Mouse (Mus musculus) intestine, embryonic 16.5 days (tissue): ENCODE results near the gene Fam120a. TPM values are rescaled to one million over a fixed set of nuclear protein-coding genes. Genes with fewer than 3 reads are reported as not detected.

Experiments
- ATAC-seq: fragments of 200-750 bp; cut with Nextera tagmentation; 2 replicates; pipeline ENCODE4 v1.8.0; 2017; ENCODE audit warnings: moderate TSS enrichment, moderate library complexity
- H3K27ac ChIP-seq: fragments of 300-500 bp; sonication (generic); 2 replicates; pipeline ENCODE4 v1.5.1; 2014; ENCODE audit warnings: mild to moderate bottlenecking, low read length
- H3K27me3 ChIP-seq: fragments of 300-500 bp; sonication (generic); replicated peaks from 2 replicates; pipeline ENCODE4 v1.6.1; 2014; ENCODE audit warnings: low read length, control low read depth, mixed read lengths; ENCODE audit not compliant: control insufficient read depth, insufficient read depth
- H3K36me3 ChIP-seq: fragments of 300-500 bp; sonication (generic); 2 replicates; pipeline ENCODE4 v1.6.1; 2014; ENCODE audit warnings: low read length, control low read depth; ENCODE audit not compliant: control insufficient read depth, insufficient read depth
- H3K4me1 ChIP-seq: fragments of 300-500 bp; sonication (generic); 2 replicates; pipeline ENCODE4 v1.6.1; 2014; ENCODE audit warnings: low read length, control low read depth, mixed read lengths; ENCODE audit not compliant: control insufficient read depth, insufficient read depth
- H3K4me2 ChIP-seq: fragments of 300-500 bp; sonication (generic); 2 replicates; pipeline ENCODE4 v1.6.1; 2014; ENCODE audit warnings: low read depth, low read length, control low read depth
- H3K4me3 ChIP-seq: fragments of 300-500 bp; sonication (generic); 2 replicates; pipeline ENCODE4 v1.5.1; 2014; ENCODE audit warnings: mild to moderate bottlenecking, low read length
- H3K9ac ChIP-seq: fragments of 300-500 bp; sonication (generic); 2 replicates; pipeline ENCODE4 v1.6.1; 2014; ENCODE audit warnings: low read depth, low read length
- H3K9me3 ChIP-seq: fragments of 300-500 bp; sonication (generic); 2 replicates; pipeline ENCODE4 v1.6.1; 2016; ENCODE audit warnings: low read length, control low read depth; ENCODE audit not compliant: control insufficient read depth
- WGBS: fragments of 180-500 bp; shearing (Covaris S2); extraction: QIAGEN DNeasy Blood & Tissue Kit; methylation state at CpG from one replicate; pipeline ENCODE4 v1.1.7; 2014; 5-methylcytosine and 5-hydroxymethylcytosine counted together
- polyA plus RNA-seq: library from polyadenylated mRNA; unstranded; fragments of >200 nt; fragmentation: Nextera tagmentation; extraction: Ambion mirVana; gene quantifications from 2 replicates; pipeline ENCODE4 v1.2.1, GENCODE M21; 2015

Fam120a gene
- 25.7 and 26.0 TPM in 2 replicates for polyA plus RNA-seq

DNA sequence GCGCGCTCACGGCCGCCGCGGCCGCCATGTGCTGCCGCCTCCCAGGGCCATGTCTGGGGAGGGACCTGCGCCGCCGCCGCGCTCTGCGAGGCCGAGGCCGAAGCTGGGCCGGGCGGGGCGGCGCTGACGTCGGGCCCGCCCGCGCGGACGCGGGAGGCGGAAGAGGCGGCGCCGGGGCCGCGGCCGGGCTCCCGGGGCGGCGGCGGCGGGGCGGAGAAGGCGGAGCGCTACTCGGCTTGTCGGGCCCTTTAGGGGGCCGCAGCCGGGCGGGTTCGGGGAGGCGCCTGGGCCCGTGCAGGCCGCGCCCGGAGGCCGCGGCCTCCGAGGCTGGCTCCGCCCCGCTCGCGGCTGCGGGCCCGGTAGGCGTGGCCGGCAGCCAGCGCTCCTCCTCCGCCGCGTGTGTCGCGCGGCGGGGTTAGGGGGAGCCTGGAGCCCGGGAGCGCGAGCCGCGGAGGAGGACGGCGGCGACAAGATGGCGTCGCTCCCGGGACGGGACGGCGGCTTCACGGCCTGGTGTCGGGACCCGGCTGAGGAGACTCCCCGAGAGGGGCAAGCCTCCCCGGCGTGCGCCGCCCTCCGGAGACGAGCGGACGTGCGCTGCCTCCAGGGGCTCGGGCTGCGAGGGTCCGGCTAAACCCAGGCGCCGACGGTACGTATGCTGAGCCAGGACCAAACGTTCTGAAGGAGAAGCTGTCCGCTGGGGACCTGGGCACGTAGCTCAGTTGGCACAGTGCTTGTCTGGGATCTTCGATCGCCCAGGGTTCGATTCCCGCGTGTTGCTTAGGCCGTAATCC is at the start of gene Fam120a:
TSS of gene Fam120a (minus strand) at position 62 of the 794 bp plus-strand sequence.
- H3K9ac ChIP-seq = peak within 1 kb of the TSS; percentile 100
- H3K36me3 ChIP-seq = no peaks in the 10 kb centered on the region
- no peaks in the 10 kb centered on the region for H3K9me3 ChIP-seq
- ATAC-seq = peak; percentile 91
- peak within 1 kb of the TSS; percentile 100 for H3K4me3 ChIP-seq
- H3K4me2 ChIP-seq = peak within 1 kb of the TSS; percentile 82
- peak within 1 kb of the TSS; percentile 99 for H3K27ac ChIP-seq
- H3K27me3 ChIP-seq = no peaks in the 10 kb centered on the region
- H3K4me1 ChIP-seq = peaks cover 29% of the 10 kb centered on the region
- under 1% methylated on average over 72 of the region's 116 CpGs for whole genome bisulfite sequencing

DNA sequence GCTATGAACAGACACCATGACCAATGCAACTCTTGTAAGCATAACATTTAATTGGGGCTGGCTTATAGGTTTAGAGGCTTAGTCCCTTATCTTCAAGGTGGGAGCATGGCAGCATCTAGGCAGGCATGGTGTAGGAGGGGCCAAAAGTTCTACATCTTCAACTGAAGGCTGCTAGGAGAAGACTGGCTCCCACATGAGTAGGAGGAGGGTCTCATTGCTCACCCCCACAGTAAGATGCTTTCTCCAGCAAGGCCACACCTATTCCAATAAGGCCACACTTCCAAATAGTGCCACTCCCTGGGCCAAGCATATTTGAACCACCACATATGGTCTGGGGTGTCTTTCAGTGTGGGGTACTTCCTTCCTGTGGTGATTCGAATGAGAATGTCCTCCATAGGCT is 49.6 kb upstream of the Fam120a start:
- H3K9me3 ChIP-seq = 0 out of 2 replicates have a peak, but pooled peaks cover 6% of the 10 kb centered on the region
- H3K27ac ChIP-seq = no peak overlapping the region
- whole genome bisulfite sequencing = 81% methylated on average over 1 of the region's 1 CpGs
- peaks cover 14% of the 10 kb centered on the region for H3K4me1 ChIP-seq
- no peak overlapping the region for H3K9ac ChIP-seq
- no peaks in the 10 kb centered on the region for H3K36me3 ChIP-seq
- no peak overlapping the region for H3K4me2 ChIP-seq
- H3K4me3 ChIP-seq = no peak overlapping the region
- no peaks in the 10 kb centered on the region for H3K27me3 ChIP-seq
- ATAC-seq = no peak

- Histone ChIP-seq H3K4me1 (peaks cover 14% of the 10 kb centered on the region), H3K36me3 (no peaks in the 10 kb centered on the region), H3K27ac (peak overlapping the region; percentile 59), H3K9me3 (0 out of 2 replicates have a peak, but pooled peaks cover 6% of the 10 kb centered on the region), H3K4me2 (peak overlapping the region; percentile 61), H3K4me3 (peak overlapping the region; percentile 27), H3K9ac (peak overlapping the region; percentile 51; the same call in 1 of the 2 replicates), H3K27me3 (no peaks in the 10 kb centered on the region)
- WGBS = 21% methylated on average over 16 of the region's 16 CpGs
- ATAC-seq = peak; percentile 71
Measured at GRCm38 (mm10) chr13:49016311-49016761, 48.5 kb upstream of the Fam120a start.

- peak overlapping the region; percentile 51; the same call in 1 of the 2 replicates for H3K9ac ChIP-seq
- 12% methylated on average over 30 of the region's 30 CpGs for WGBS
Measured at GRCm38 (mm10) chr13:49015366-49016306, 47.8 kb upstream of the Fam120a start.

DNA sequence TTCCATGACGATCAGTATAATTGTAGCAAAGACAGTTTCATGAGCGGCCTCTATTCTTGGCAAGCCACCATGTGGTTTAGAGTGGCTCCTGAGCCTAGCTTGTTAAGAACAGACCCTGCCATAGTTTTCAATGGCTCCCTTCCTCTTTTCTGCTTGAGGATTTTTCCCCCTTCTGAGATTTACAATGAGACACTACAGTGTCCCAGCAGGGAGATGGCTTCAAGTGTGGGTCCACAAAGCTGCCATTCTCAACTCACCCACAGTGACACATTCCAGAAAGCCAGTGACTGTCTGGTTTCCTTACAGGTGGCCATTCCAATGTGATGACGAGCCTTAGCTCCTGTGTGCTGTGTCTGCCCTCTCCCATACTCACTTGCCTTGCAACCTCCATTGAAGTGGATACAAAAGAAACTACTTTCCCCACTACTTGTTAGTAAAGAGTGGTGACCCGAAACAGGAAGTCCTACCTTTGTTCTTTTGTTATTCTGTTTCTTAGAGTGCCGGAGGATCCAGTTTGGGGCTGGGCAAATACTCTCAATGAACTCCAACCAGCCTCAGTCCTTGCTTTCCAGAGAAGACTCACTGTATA is 45.5 kb upstream of the Fam120a start:
- peaks cover 14% of the 10 kb centered on the region for H3K4me1 ChIP-seq
- no peaks in the 10 kb centered on the region for H3K36me3 ChIP-seq
- no peak overlapping the region for H3K27ac ChIP-seq
- H3K9me3 ChIP-seq = 0 out of 2 replicates have a peak, but pooled peaks cover 6% of the 10 kb centered on the region
- H3K4me2 ChIP-seq = no peak overlapping the region
- WGBS = 68% methylated on average over 5 of the region's 5 CpGs
- no peak overlapping the region for H3K4me3 ChIP-seq
- H3K9ac ChIP-seq = no peak overlapping the region
- no peaks in the 10 kb centered on the region for H3K27me3 ChIP-seq
- no peak for ATAC-seq

More at GRCm38 (mm10) chr13:49015366-49016306, 47.8 kb upstream of the Fam120a start:
- Histone ChIP-seq H3K4me3 (peak overlapping the region; percentile 27), H3K4me2 (peak overlapping the region; percentile 61), H3K9me3 (0 out of 2 replicates have a peak, but pooled peaks cover 6% of the 10 kb centered on the region), H3K4me1 (peaks cover 14% of the 10 kb centered on the region), H3K27me3 (no peaks in the 10 kb centered on the region), H3K27ac (peak overlapping the region; percentile 59), H3K36me3 (no peaks in the 10 kb centered on the region)
- peak; percentile 75 for ATAC-seq

GRCm38 (mm10) chr13:49001691-49002090 is 33.9 kb upstream of the Fam120a start:
- Histone ChIP-seq H3K4me1 (no peaks in the 10 kb centered on the region), H3K36me3 (no peaks in the 10 kb centered on the region), H3K27ac (no peak overlapping the region), H3K27me3 (no peaks in the 10 kb centered on the region), H3K9ac (no peak overlapping the region), H3K4me2 (no peak overlapping the region), H3K4me3 (no peak overlapping the region), H3K9me3 (no peaks in the 10 kb centered on the region)
- no peak for ATAC-seq
- 44% methylated on average over 3 of the region's 3 CpGs for WGBS

- no peaks in the 10 kb centered on the region for H3K27me3 ChIP-seq
- H3K4me3 ChIP-seq = no peak overlapping the region
- no peaks in the 10 kb centered on the region for H3K36me3 ChIP-seq
- H3K27ac ChIP-seq = no peak overlapping the region
- WGBS = 11% methylated on average over 6 of the region's 6 CpGs
- no peaks in the 10 kb centered on the region for H3K9me3 ChIP-seq
- no peak overlapping the region for H3K4me2 ChIP-seq
- H3K4me1 ChIP-seq = no peaks in the 10 kb centered on the region
- H3K9ac ChIP-seq = no peak overlapping the region
- ATAC-seq = peak; percentile 36; the same call in 1 of the 2 replicates
Measured at GRCm38 (mm10) chr13:48998591-48998990, 30.8 kb upstream of the Fam120a start.

- WGBS = 90% methylated on average over 4 of the region's 4 CpGs
- Histone ChIP-seq H3K9ac (no peak overlapping the region), H3K4me3 (no peak overlapping the region), H3K36me3 (no peaks in the 10 kb centered on the region), H3K27me3 (no peaks in the 10 kb centered on the region), H3K9me3 (no peaks in the 10 kb centered on the region), H3K27ac (no peak overlapping the region), H3K4me1 (no peaks in the 10 kb centered on the region), H3K4me2 (no peak overlapping the region)
- ATAC-seq = no peak
Measured at GRCm38 (mm10) chr13:48996731-48997130, 28.9 kb upstream of the Fam120a start.
